Mouse (Mus musculus) cerebral cortex, adult 2 months (tissue): ENCODE data around the gene Sec31b.

Source experiments
- WGBS: fragments of 180-500 bp; shearing (Covaris S2); methylation state at CpG from one replicate; pipeline ENCODE4 v1.1.7; 2018; 5-methylcytosine and 5-hydroxymethylcytosine counted together

Sec31b gene

DNA sequence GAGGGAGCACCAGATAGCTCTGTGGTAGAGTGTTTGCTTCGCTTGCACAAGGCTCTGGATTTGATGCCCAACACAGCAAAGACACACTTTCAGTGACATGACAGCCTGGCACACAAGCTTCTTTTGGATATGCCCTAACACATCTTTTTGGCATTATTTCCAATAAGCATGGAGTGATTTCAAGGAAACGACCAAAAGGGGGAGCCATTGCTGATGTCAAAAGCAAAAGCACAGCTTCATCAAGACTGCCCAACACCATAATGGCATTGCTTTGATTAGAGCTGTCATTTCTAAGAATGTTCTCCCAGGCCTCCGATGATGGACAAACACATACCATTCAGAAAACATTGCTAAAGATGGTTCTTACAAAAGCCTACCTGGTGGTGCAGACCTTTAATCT lies 69.1 kb downstream of the Sec31b start:
- WGBS, result 63% methylated on average over 3 of the region's 3 CpGs

DNA sequence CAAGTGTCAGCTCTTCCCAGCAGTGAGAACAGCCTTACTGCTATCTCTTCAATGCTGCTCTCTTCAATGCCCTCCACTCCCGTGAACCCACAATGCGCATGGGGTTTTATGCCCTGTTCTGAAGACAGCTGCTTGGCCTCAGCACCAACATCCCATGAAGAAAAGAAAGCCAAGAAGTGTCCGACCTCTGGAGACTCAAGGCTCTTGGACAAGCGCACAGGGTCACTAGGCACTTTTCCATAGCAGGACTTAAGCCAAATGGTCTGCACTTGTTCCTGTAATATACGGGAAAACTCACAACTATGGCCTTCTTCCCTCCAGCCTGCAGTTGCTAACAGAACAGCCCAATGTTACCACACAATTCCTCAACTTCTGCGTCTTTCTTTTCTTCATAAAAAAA lies 70.4 kb downstream of the Sec31b start:
- WGBS, result 84% methylated on average over 6 of the region's 6 CpGs

DNA sequence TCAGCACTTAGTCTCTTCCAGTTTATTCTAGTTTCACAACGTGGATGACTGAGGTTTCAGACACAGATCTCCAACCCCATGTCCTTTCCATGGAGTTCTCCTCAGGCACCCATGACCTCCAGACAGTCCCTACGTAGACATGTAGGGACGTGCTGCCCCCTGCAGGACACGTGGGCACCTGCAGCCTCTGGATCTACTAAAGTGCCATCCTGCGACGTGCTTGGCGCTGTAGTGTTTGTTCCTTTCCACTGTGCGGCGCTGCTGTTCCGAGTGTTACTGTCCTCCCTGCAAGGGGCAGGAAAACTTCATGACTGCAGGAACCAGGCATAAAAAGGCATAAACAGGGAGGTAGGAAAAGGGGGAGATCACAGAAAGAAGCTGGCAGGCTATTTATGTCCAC lies 71.5 kb downstream of the Sec31b start:
- 5% methylated on average over 10 of the region's 10 CpGs for WGBS
